Mouse (Mus musculus): ENCODE data around the gene Shmt1.

DNA sequence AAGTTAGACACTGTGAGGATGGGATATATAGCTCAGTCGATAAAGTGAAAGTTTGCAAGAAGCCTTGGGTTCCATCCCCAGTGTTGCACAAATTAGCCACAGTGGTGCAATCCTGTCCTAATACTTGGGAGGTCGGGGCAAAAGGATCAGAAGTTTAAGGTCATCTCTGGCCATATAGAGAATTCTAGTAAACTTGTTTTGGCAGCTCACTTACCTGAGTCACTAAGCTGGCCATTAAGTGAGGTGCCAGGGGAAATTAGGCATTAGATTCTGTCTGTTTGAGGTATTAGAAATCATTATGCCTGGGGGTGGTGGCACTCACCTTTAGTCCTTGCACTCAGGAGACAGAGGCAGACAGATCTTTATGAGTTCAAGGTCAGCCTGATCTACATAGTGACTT is 12.3 kb upstream of the Shmt1 start:
- TF ChIP-seq POLR2A (IDR thresholded peaks at IDR 0.05; ENCODE audit: low read depth, low read length) (no peak), CTCF (IDR thresholded peaks at IDR 0.05; ENCODE audit: extremely low read depth, insufficient read depth, insufficient read length, insufficient replicate concordance) (no peak)
